Mouse (Mus musculus) spleen, adult 2 months (tissue): ENCODE results near the gene Rnf38.

Experiments
- CTCF ChIP-seq: fragments of 200-500 bp; IDR thresholded peaks from 2 replicates; pipeline ENCODE4 v1.5.1; 2011; ENCODE audit warnings: mild to moderate bottlenecking, inconsistent platforms; ENCODE audit not compliant: insufficient read depth, insufficient read length, insufficient replicate concordance; ENCODE audit errors: extremely low read depth
- POLR2A ChIP-seq: fragments of 200-500 bp; IDR thresholded peaks from 2 replicates; pipeline ENCODE4 v1.6.1; 2011; ENCODE audit warnings: low read depth, low read length, inconsistent platforms

DNA sequence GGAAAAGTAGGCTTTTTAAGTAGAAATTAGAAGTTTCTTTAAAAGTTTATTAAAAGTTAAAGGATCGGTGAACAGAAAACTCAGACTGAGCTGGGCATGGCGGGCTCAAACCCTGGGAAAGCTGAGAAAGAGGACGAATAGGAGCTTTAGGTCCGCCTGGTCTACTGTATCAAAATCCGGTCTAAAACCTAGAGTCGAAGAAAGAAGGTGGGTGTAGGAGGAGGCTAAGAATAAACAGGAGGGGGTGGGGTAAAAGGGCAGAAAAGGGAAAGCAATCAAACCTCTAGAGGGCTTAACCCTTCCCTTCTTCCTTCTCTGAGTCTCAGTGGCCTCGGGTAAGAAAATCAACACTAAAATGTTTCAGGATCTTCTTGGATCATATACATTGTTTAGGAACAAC, 64.8 kb downstream of the Rnf38 start:
- TF ChIP-seq CTCF (no peak), POLR2A (no peak)
